Mouse (Mus musculus) layer of hippocampus, adult 9-10 months (tissue): Measurements from ENCODE around the gene Hoxd4.

Experiments
- DNase-seq: peaks from one replicate; pipeline ENCODE4 v3.0.0; 2022; ENCODE audit warnings: low spot score

Gene Hoxd4

GRCm38 (mm10) chr2:74711721-74712621, at the start of gene Hoxd4, which contains the start of gene Hoxd3:
TSS of gene Hoxd4 (plus strand) at chr2:74711929.
TSS of gene Hoxd3 (plus strand) at chr2:74711927.
- no peak for DNase-seq

- DNase-seq: no peak
These were observed 48.3 kb upstream of the Hoxd4 start for GRCm38 (mm10) chr2:74663291-74663925.

- DNase-seq: no peak
These were observed 45.3 kb upstream of the Hoxd4 start for GRCm38 (mm10) chr2:74666411-74666810.

GRCm38 (mm10) chr2:74667191-74667841, 44.4 kb upstream of the Hoxd4 start:
- DNase-seq: no peak

GRCm38 (mm10) chr2:74667842-74668357, 43.8 kb upstream of the Hoxd4 start, which contains the start of gene Hoxd13:
TSS of gene Hoxd13 (plus strand) at chr2:74668310.
- DNase-seq: no peak

- no peak for DNase-seq
These were observed 43.1 kb upstream of the Hoxd4 start for GRCm38 (mm10) chr2:74668370-74669229.

GRCm38 (mm10) chr2:74669230-74669578, 42.5 kb upstream of the Hoxd4 start:
- no peak for DNase-seq

GRCm38 (mm10) chr2:74669650-74670235, 42.0 kb upstream of the Hoxd4 start:
- DNase-seq: no peak

GRCm38 (mm10) chr2:74670632-74671188, 41.0 kb upstream of the Hoxd4 start:
- DNase-seq: no peak

- no peak for DNase-seq
These were observed 39.9 kb upstream of the Hoxd4 start for GRCm38 (mm10) chr2:74671847-74672246.

GRCm38 (mm10) chr2:74672481-74673362, 39.0 kb upstream of the Hoxd4 start:
- no peak for DNase-seq

- no peak for DNase-seq
These were observed 37.8 kb upstream of the Hoxd4 start for GRCm38 (mm10) chr2:74673835-74674425.

- DNase-seq: no peak
These were observed 36.7 kb upstream of the Hoxd4 start, which contains the start of gene Hoxd12 for GRCm38 (mm10) chr2:74674881-74675665. TSS of gene Hoxd12 (plus strand) at chr2:74675013.

GRCm38 (mm10) chr2:74675666-74676282, 36.0 kb upstream of the Hoxd4 start:
- DNase-seq: no peak

- no peak for DNase-seq
These were observed 35.2 kb upstream of the Hoxd4 start for GRCm38 (mm10) chr2:74676376-74677052.

GRCm38 (mm10) chr2:74677106-74677505, 34.6 kb upstream of the Hoxd4 start:
- DNase-seq: no peak

- DNase-seq: no peak
These were observed 32.7 kb upstream of the Hoxd4 start, which contains the start of gene Hoxd11 for GRCm38 (mm10) chr2:74678891-74679595. TSS of gene Hoxd11 (plus strand) at chr2:74679557.
